Mouse (Mus musculus) stomach, postnatal 0 days (tissue): Measurements from ENCODE around the gene Olfr312.

Source experiments
- CTCF ChIP-seq: IDR thresholded peaks from 2 replicates; pipeline ENCODE4 v1.5.1; 2016; ENCODE audit warnings: antibody characterized with exemption, low read depth, mild to moderate bottlenecking, moderate library complexity
- EP300 ChIP-seq: optimal IDR thresholded peaks from 2 replicates; pipeline ENCODE3; 2016; ENCODE audit warnings: antibody characterized with exemption

GRCm38 (mm10) chr11:58788346-58788745 lies 40.7 kb upstream of the Olfr312 start:
- TF ChIP-seq CTCF (no peak), EP300 (no peak)
